Mouse (Mus musculus): ENCODE measurements around the gene Papss1. TPM values are rescaled to one million over a fixed set of nuclear protein-coding genes. Genes with fewer than 3 reads are reported as not detected.

The Papss1 gene
- polyA plus RNA-seq, 1 experiment from 2014 or later: 72.5 TPM

DNA sequence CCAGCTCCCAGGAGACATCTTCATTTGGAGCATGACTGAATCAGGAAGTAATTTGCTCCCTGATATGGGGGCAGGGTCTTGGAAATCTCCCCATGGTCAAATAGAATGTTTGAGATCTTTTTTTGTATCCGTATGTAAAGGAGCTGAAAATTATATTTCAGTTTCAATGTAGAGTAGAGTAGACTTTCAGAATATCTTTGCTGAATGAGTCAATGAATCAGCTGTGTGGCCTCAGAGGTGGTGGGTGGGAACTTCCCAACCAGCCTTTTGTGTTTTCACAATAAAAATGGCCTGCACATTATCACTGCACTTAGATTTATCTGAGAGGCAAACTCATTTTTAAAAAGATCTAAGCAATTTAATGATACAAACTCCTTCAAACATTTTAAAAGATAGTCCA, 58.6 kb downstream of the Papss1 start:
- H3K27me3 ChIP-seq (ENCODE audit: control insufficient read depth, insufficient read depth, low read length): no peaks in the 10 kb centered on the region
- H3K9me3 ChIP-seq (ENCODE audit: control insufficient read depth, low read length): no peaks in the 10 kb centered on the region
- ATAC-seq (ENCODE audit: low FRiP score) (no peak), DNase-seq (ENCODE audit: low spot score, missing footprints) (no peak)
- no peak overlapping the region for H3K27ac ChIP-seq (ENCODE audit: low read depth, low read length)
- no peaks in the 10 kb centered on the region for H3K4me1 ChIP-seq (ENCODE audit: control insufficient read depth, insufficient read depth, low read length)
- no peak overlapping the region for H3K4me2 ChIP-seq
- peaks cover 6% of the 10 kb centered on the region; the same call in 1 of the 2 replicates for H3K36me3 ChIP-seq (ENCODE audit: control insufficient read depth, insufficient read depth, low read length)
- H3K9ac ChIP-seq (ENCODE audit: low read length): no peak overlapping the region
- WGBS: 84% methylated on average over 1 of the region's 1 CpGs
- no peak overlapping the region for H3K4me3 ChIP-seq (ENCODE audit: low read depth, low read length)

- Histone ChIP-seq H3K4me3 (ENCODE audit: low read depth, low read length) (no peak overlapping the region), H3K36me3 (ENCODE audit: control insufficient read depth, insufficient read depth, low read length) (peaks cover 4% of the 10 kb centered on the region; the same call in 1 of the 2 replicates), H3K4me1 (ENCODE audit: control insufficient read depth, insufficient read depth, low read length) (no peaks in the 10 kb centered on the region), H3K27ac (ENCODE audit: low read depth, low read length) (no peak overlapping the region), H3K4me2 (no peak overlapping the region), H3K27me3 (ENCODE audit: control insufficient read depth, insufficient read depth, low read length) (no peaks in the 10 kb centered on the region), H3K9ac (ENCODE audit: low read length) (no peak overlapping the region), H3K9me3 (ENCODE audit: control insufficient read depth, low read length) (no peaks in the 10 kb centered on the region)
- no peak for ATAC-seq (ENCODE audit: low FRiP score)
- 96% methylated on average over 9 of the region's 9 CpGs for WGBS
- DNase-seq (ENCODE audit: low spot score, missing footprints): peak; percentile 74
These were observed 59.5 kb downstream of the Papss1 start for GRCm38 (mm10) chr3:131624063-131624462.

GRCm38 (mm10) chr3:131627476-131627875, 62.9 kb downstream of the Papss1 start:
- H3K9ac ChIP-seq (ENCODE audit: low read length): no peak overlapping the region
- WGBS: 91% methylated on average over 4 of the region's 4 CpGs
- DNase-seq (ENCODE audit: low spot score, missing footprints) (peak; percentile 67), ATAC-seq (ENCODE audit: low FRiP score) (no peak)
- no peak overlapping the region for H3K27ac ChIP-seq (ENCODE audit: low read depth, low read length)
- H3K9me3 ChIP-seq (ENCODE audit: control insufficient read depth, low read length): no peaks in the 10 kb centered on the region
- no peak overlapping the region for H3K4me3 ChIP-seq (ENCODE audit: low read depth, low read length)
- peaks cover 2% of the 10 kb centered on the region; the same call in 1 of the 2 replicates for H3K36me3 ChIP-seq (ENCODE audit: control insufficient read depth, insufficient read depth, low read length)
- no peak overlapping the region for H3K4me2 ChIP-seq
- H3K27me3 ChIP-seq (ENCODE audit: control insufficient read depth, insufficient read depth, low read length): no peaks in the 10 kb centered on the region
- no peaks in the 10 kb centered on the region for H3K4me1 ChIP-seq (ENCODE audit: control insufficient read depth, insufficient read depth, low read length)

DNA sequence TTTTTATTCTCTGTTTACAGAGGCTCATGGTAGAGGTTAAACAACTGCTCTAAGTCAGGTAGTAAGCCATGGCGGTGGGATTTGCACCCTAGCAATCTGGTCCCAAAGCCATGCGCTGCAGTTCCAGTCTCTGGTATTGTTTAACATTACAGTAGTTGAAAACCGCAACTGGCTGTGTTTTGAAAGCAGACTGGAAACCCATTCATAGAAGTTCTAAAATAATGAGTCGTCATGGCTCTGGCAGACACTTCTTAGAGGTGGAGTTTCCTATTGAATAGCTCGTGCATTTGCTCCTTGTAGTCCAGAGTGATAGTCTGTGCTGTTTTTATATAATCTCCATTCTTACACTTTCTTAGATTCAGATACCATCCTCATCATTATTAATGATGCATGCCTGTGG, 63.7 kb downstream of the Papss1 start:
- Histone ChIP-seq H3K36me3 (ENCODE audit: control insufficient read depth, insufficient read depth, low read length) (peaks cover 2% of the 10 kb centered on the region; the same call in 1 of the 2 replicates), H3K27ac (ENCODE audit: low read depth, low read length) (no peak overlapping the region), H3K9ac (ENCODE audit: low read length) (no peak overlapping the region), H3K4me1 (ENCODE audit: control insufficient read depth, insufficient read depth, low read length) (no peaks in the 10 kb centered on the region), H3K9me3 (ENCODE audit: control insufficient read depth, low read length) (no peaks in the 10 kb centered on the region), H3K4me2 (no peak overlapping the region), H3K4me3 (ENCODE audit: low read depth, low read length) (no peak overlapping the region), H3K27me3 (ENCODE audit: control insufficient read depth, insufficient read depth, low read length) (no peaks in the 10 kb centered on the region)
- ATAC-seq (ENCODE audit: low FRiP score): no peak
- peak; percentile 21 for DNase-seq (ENCODE audit: low spot score, missing footprints)
- 91% methylated on average over 5 of the region's 5 CpGs for WGBS

DNA sequence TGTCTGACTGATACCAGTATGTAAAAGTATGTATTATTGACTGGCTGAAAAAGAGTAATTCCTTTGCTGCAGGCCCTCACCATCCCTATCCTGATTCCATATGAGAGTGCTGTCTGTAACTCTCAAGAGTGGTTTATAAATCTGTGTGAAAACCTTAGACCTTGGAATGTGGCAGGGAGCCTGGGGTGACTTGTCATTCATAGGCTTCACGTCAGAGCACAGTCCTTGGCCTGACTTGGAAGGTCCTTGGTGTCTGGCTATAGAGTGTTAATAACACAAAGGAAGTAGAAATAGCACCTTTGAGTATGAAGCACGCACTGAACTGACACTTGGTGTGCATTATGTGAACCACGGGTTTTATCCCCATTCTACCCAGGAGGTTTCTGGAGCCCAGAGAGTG, 64.4 kb downstream of the Papss1 start:
- no peaks in the 10 kb centered on the region for H3K27me3 ChIP-seq (ENCODE audit: control insufficient read depth, insufficient read depth, low read length)
- H3K9me3 ChIP-seq (ENCODE audit: control insufficient read depth, low read length): no peaks in the 10 kb centered on the region
- ATAC-seq (ENCODE audit: low FRiP score) (no peak), DNase-seq (ENCODE audit: low spot score, missing footprints) (no peak)
- 86% methylated on average over 3 of the region's 3 CpGs for whole genome bisulfite sequencing
- H3K27ac ChIP-seq (ENCODE audit: low read depth, low read length): no peak overlapping the region
- no peaks in the 10 kb centered on the region for H3K4me1 ChIP-seq (ENCODE audit: control insufficient read depth, insufficient read depth, low read length)
- peaks cover 1% of the 10 kb centered on the region; the same call in 1 of the 2 replicates for H3K36me3 ChIP-seq (ENCODE audit: control insufficient read depth, insufficient read depth, low read length)
- no peak overlapping the region for H3K4me3 ChIP-seq (ENCODE audit: low read depth, low read length)
- H3K9ac ChIP-seq (ENCODE audit: low read length): no peak overlapping the region
- H3K4me2 ChIP-seq: no peak overlapping the region

DNA sequence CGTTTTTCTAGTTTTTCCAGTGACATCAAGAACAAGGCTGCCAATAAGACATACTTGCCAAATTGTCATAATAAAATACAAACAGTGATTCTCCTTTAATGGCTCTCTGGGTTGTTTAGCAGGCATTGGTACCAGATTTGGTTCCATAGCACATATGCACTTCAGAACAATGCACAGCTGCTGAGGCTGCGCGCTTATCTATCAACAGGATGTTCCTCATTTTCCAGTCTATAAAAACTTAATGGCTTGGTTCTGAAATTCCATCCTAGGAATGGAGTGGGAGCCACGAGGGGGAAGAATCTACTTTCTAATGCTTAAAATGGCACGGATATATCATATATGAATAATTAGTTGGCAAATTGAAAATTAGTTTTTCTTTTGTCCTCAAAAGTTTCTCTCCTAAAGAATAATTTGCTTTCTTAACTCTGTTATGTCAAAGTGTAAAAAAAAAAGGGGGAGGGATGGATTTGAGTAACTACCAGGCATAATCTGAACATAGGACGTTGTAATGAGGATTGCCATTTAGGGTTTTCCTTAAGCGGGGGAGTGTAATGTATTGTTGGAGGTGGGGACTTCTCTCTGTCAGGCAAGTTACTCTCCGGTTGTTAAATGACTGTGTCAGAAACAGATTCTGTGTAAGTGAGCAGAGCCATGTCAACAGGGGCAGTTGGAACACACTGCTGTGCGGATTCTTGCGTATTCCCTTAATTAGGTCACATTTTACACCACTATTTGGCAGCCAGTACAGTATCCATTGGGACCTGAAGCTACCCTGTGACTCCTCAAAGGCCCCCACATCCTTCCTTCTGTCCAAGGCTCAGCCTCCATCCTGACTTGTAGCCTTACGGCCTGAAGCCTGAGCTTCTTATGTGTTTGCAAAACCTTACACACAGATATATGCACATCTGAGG, 66.1 kb downstream of the Papss1 start:
- DNase-seq (ENCODE audit: low spot score, missing footprints) (peak; percentile 60), ATAC-seq (ENCODE audit: low FRiP score) (no peak)
- H3K27ac ChIP-seq (ENCODE audit: low read depth, low read length): no peak overlapping the region
- no peak overlapping the region for H3K9ac ChIP-seq (ENCODE audit: low read length)
- no peaks in the 10 kb centered on the region for H3K27me3 ChIP-seq (ENCODE audit: control insufficient read depth, insufficient read depth, low read length)
- no peaks in the 10 kb centered on the region; the same call in 1 of the 2 replicates for H3K36me3 ChIP-seq (ENCODE audit: control insufficient read depth, insufficient read depth, low read length)
- no peaks in the 10 kb centered on the region for H3K9me3 ChIP-seq (ENCODE audit: control insufficient read depth, low read length)
- WGBS: 92% methylated on average over 11 of the region's 11 CpGs
- no peak overlapping the region for H3K4me2 ChIP-seq
- H3K4me1 ChIP-seq (ENCODE audit: control insufficient read depth, insufficient read depth, low read length): no peaks in the 10 kb centered on the region
- H3K4me3 ChIP-seq (ENCODE audit: low read depth, low read length): no peak overlapping the region

- no peak for DNase-seq (ENCODE audit: low spot score, missing footprints)
- no peak overlapping the region for H3K27ac ChIP-seq (ENCODE audit: low read depth, low read length)
- H3K4me1 ChIP-seq (ENCODE audit: control insufficient read depth, insufficient read depth, low read length): no peaks in the 10 kb centered on the region
- H3K27me3 ChIP-seq (ENCODE audit: control insufficient read depth, insufficient read depth, low read length): no peaks in the 10 kb centered on the region
- 95% methylated on average over 16 of the region's 16 CpGs for WGBS
- no peaks in the 10 kb centered on the region; the same call in 1 of the 2 replicates for H3K36me3 ChIP-seq (ENCODE audit: control insufficient read depth, insufficient read depth, low read length)
- no peaks in the 10 kb centered on the region for H3K9me3 ChIP-seq (ENCODE audit: control insufficient read depth, low read length)
- no peak for ATAC-seq (ENCODE audit: low FRiP score)
- H3K4me2 ChIP-seq: no peak overlapping the region
- no peak overlapping the region for H3K9ac ChIP-seq (ENCODE audit: low read length)
- no peak overlapping the region for H3K4me3 ChIP-seq (ENCODE audit: low read depth, low read length)
These were observed 66.8 kb downstream of the Papss1 start for GRCm38 (mm10) chr3:131631318-131631870.

DNA sequence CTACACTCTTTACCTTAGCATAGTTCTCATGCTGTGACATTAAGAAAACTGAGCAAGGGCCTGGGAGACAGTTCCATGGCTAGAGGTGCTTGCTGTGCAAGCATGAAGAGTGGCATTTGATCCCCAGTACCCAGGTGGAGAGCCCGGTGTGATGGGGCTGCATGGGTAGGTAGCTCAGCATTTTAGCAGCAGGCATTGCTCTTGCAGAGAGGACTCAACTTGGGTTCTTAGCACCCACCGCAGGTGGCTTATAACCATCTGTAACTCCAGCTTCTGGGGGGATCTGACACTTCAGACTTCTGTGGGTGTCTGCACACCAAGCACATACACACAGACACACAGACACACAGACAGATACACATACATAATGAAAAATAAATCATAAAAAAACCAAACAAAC, 69.5 kb downstream of the Papss1 start:
- no peak overlapping the region for H3K9ac ChIP-seq (ENCODE audit: low read length)
- no peak overlapping the region for H3K4me2 ChIP-seq
- H3K4me3 ChIP-seq (ENCODE audit: low read depth, low read length): no peak overlapping the region
- DNase-seq (ENCODE audit: low spot score, missing footprints): peak; percentile 54
- no peaks in the 10 kb centered on the region for H3K9me3 ChIP-seq (ENCODE audit: control insufficient read depth, low read length)
- ATAC-seq (ENCODE audit: low FRiP score): no peak
- H3K4me1 ChIP-seq (ENCODE audit: control insufficient read depth, insufficient read depth, low read length): peaks cover 12% of the 10 kb centered on the region
- H3K27me3 ChIP-seq (ENCODE audit: control insufficient read depth, insufficient read depth, low read length): no peaks in the 10 kb centered on the region
- 94% methylated on average over 2 of the region's 2 CpGs for WGBS
- no peaks in the 10 kb centered on the region; the same call in 1 of the 2 replicates for H3K36me3 ChIP-seq (ENCODE audit: control insufficient read depth, insufficient read depth, low read length)
- H3K27ac ChIP-seq (ENCODE audit: low read depth, low read length): no peak overlapping the region

DNA sequence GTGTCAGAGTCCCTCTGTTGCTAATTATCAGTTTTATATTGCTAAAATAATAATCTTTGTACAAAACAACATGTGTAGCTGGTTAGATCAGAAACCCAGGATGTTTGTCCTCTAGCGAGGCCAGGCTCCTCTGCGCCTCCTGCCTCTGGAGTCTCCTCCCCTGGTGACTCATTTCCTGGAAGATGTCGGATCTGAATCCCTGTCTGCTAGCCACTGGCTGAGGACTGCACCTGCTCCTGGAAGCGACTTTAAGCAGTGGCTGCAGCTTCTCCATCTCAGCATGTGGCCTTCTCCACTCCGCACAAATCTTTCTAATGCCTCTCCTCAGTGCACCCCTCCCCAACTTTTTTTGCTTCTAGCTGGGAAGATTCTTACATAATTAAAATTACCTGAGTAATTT, 71.6 kb downstream of the Papss1 start:
- Histone ChIP-seq H3K4me3 (ENCODE audit: low read depth, low read length) (no peak overlapping the region), H3K27ac (ENCODE audit: low read depth, low read length) (no peak overlapping the region), H3K27me3 (ENCODE audit: control insufficient read depth, insufficient read depth, low read length) (no peaks in the 10 kb centered on the region), H3K4me1 (ENCODE audit: control insufficient read depth, insufficient read depth, low read length) (peaks cover 12% of the 10 kb centered on the region), H3K36me3 (ENCODE audit: control insufficient read depth, insufficient read depth, low read length) (no peaks in the 10 kb centered on the region; the same call in none of the 2 replicates), H3K9ac (ENCODE audit: low read length) (no peak overlapping the region), H3K4me2 (no peak overlapping the region), H3K9me3 (ENCODE audit: control insufficient read depth, low read length) (no peaks in the 10 kb centered on the region)
- whole genome bisulfite sequencing: 44% methylated on average over 5 of the region's 5 CpGs
- ATAC-seq (ENCODE audit: low FRiP score) (no peak), DNase-seq (ENCODE audit: low spot score, missing footprints) (no peak)

All from midbrain, embryonic 11.5 days (tissue).